Mouse (Mus musculus): ENCODE results near the gene Scg2. TPM values are rescaled to one million over a fixed set of nuclear protein-coding genes. Genes with fewer than 3 reads are reported as not detected.

Scg2 gene
- polyA plus RNA-seq, 1 experiment from 2014 or later, result 1.1 TPM

DNA sequence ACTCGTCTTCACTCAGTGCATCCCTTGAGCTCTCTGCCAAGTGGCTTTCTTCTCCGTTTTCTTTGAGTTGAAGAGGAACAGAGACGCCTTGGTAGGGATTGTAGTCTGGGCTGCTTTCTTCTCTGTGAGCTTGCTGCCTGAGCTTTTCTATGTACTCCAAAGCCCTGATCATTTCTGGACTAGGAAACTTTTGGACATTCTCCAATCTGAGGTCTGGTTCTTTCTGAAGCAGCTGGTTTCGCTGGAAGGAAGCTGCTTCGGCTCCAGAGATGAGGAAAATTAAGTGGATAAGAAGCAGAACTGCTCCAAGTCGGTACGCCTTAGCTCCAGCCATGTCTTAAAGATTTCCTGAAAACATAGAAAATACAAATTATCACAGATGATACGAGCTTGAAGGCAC lies 3.2 kb downstream of the Scg2 start:
- no peak overlapping the region for H3K4me2 ChIP-seq
- no peak for ATAC-seq (ENCODE audit: insufficient number of reproducible peaks, low FRiP score, low TSS enrichment, low read depth)
- no peaks in the 10 kb centered on the region for H3K27me3 ChIP-seq
- H3K4me3 ChIP-seq, result no peak overlapping the region
- no peaks in the 10 kb centered on the region for H3K9me3 ChIP-seq
- no peaks in the 10 kb centered on the region for H3K4me1 ChIP-seq
- whole genome bisulfite sequencing, result 78% methylated on average over 8 of the region's 8 CpGs
- H3K36me3 ChIP-seq, result no peaks in the 10 kb centered on the region
- H3K9ac ChIP-seq, result no peak overlapping the region
- H3K27ac ChIP-seq, result no peak overlapping the region

DNA sequence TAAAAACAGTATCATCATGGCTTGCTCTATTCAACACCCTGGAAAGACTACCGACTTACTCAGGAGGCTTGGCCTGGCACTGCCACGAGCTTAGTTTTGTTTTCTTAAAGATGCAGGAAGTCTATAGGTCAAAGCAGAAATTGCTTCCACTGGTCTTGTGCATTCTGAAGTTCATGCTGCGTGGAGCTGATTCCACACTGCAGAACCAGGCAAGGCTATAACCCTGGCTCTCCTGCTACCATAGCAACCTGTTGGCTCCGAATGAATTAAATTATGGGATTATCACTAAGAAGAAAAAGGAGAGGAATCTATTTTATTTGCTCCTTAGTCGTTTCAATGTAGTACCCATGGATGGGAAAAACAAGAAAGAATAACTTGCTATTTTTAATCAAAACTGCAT lies 10.9 kb downstream of the Scg2 start:
- WGBS, result 71% methylated on average over 5 of the region's 5 CpGs
- H3K27me3 ChIP-seq, result no peaks in the 10 kb centered on the region
- H3K36me3 ChIP-seq, result no peaks in the 10 kb centered on the region
- H3K4me2 ChIP-seq, result no peak overlapping the region
- no peak overlapping the region for H3K4me3 ChIP-seq
- no peak overlapping the region for H3K9ac ChIP-seq
- ATAC-seq (ENCODE audit: insufficient number of reproducible peaks, low FRiP score, low TSS enrichment, low read depth), result no peak
- no peak overlapping the region for H3K27ac ChIP-seq
- H3K9me3 ChIP-seq, result no peaks in the 10 kb centered on the region
- no peaks in the 10 kb centered on the region for H3K4me1 ChIP-seq

DNA sequence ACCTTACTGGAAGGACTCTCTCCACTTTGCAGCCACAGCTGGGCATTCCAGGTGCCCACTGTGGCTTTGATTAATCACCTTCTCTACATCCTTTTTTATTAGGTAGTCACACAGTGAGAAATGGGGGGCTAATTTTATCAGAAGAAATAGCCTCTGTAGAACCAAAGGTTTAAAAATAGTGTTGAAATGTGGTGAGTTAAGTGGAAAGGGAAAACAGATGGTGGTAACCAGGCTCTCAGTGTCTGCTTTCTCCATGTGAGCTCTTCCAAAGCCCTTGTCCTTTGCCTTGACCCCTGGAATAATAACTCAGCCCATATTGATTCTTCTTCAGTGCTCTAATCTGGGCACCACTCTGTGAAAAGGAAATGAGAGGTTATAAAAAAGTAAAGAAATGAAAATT lies 24.4 kb downstream of the Scg2 start:
- no peaks in the 10 kb centered on the region for H3K9me3 ChIP-seq
- no peak overlapping the region for H3K27ac ChIP-seq
- no peak overlapping the region for H3K4me2 ChIP-seq
- no peaks in the 10 kb centered on the region for H3K27me3 ChIP-seq
- H3K4me3 ChIP-seq, result no peak overlapping the region
- no peak for ATAC-seq (ENCODE audit: insufficient number of reproducible peaks, low FRiP score, low TSS enrichment, low read depth)
- no peaks in the 10 kb centered on the region for H3K36me3 ChIP-seq
- H3K9ac ChIP-seq, result no peak overlapping the region
- no peaks in the 10 kb centered on the region for H3K4me1 ChIP-seq

DNA sequence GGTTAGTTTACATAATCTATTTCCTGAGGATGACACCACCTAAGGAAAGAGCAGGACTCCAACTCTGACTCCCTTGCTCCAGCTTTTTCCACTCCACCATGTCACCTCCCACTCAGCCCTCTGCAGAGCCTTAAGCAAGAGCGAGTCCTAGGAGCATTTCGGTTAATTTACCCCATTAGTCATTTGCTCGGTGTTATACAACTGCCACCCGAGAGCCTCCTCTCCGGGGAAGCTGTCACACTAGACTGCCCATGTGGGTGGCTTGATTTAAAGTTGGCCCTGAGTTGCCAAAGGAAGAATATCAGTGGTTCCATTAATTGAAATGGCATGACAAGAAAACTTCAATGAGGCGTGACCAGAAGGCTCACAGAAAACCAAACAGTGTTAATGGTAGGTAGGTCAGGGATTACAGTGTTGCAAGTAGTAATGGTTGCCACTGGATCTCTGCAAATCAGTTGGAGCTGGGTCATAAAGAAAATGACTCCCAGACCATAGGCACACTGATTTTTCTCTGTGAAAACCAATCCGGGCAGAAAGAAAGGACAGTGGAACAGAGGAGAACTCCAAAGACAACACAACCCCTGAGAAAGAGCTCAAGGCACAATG lies 33.5 kb downstream of the Scg2 start:
- H3K27me3 ChIP-seq, result no peaks in the 10 kb centered on the region
- H3K27ac ChIP-seq, result no peak overlapping the region
- H3K4me2 ChIP-seq, result no peak overlapping the region
- no peak overlapping the region for H3K4me3 ChIP-seq
- no peak overlapping the region for H3K9ac ChIP-seq
- ATAC-seq (ENCODE audit: insufficient number of reproducible peaks, low FRiP score, low TSS enrichment, low read depth), result no peak
- H3K4me1 ChIP-seq, result no peaks in the 10 kb centered on the region
- H3K36me3 ChIP-seq, result no peaks in the 10 kb centered on the region
- WGBS, result 42% methylated on average over 7 of the region's 7 CpGs
- H3K9me3 ChIP-seq, result no peaks in the 10 kb centered on the region

DNA sequence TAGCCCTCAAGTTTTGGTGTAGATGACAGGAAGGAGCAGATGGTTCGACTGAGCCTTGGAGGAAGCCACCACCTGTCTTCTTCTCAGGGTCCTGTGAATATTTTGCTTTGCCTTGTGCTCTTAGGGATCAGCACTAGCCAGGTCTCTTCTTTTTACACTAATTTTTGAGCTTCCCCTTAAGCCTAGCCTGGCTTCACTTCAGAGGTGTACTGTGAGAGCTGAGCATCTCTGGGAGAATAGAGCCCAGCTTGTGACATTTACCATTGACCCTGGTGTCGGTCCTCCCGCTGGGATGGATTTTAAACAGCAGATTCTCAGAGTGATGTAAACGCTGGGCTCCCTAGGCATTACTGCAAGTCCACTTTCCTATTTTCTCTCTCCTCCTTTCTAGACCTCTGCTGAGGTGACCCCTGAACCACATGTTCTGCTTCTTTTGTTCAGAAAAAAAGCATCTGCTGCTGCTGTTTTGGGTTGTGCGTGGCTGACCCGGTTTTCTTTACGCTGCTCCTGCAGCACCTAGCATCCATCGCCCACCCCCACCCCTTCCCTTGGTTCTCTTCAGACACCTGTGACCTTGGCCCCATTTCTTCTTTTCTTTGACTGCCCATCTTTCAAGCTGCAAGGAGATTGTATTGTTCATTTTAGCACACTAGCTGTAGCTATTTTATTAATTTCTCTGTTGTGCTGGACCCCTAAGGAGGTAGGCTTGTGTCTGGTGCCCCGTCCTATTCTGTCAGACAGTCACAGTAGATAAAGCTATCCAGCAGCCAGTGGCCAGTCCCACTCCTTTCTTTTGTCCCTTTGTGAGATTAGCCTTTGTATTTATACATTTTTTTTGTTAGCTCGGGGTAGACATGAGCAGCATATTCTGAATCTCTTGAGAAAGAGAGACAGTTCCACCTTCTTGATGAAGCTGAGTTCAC lies 38.6 kb downstream of the Scg2 start:
- Histone ChIP-seq H3K4me3 (no peak overlapping the region), H3K27ac (no peak overlapping the region), H3K27me3 (no peaks in the 10 kb centered on the region), H3K4me2 (no peak overlapping the region), H3K4me1 (no peaks in the 10 kb centered on the region), H3K36me3 (no peaks in the 10 kb centered on the region), H3K9me3 (no peaks in the 10 kb centered on the region), H3K9ac (no peak overlapping the region)
- 72% methylated on average over 10 of the region's 10 CpGs for WGBS
- ATAC-seq (ENCODE audit: insufficient number of reproducible peaks, low FRiP score, low TSS enrichment, low read depth), result no peak

DNA sequence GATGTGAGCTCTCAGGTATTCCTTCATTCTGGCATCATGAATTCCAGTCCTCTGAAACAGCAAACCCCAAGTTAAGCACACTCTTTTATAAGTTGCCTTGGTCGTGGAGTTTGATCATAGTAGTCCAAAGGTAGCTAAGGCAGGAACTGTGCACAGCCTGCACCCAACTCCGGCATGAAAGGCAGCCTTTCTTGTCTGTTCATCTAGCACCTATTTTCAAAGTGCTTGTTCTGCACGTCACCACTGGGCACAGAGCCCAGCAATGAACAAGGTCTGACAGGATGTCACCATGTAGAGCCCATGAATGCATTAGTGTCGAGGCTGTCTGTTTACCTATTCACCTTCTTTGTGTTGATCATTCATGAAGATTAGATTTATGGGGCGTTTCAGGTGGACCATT lies 39.6 kb downstream of the Scg2 start:
- no peaks in the 10 kb centered on the region for H3K9me3 ChIP-seq
- no peak overlapping the region for H3K4me3 ChIP-seq
- no peak overlapping the region for H3K27ac ChIP-seq
- H3K4me1 ChIP-seq, result no peaks in the 10 kb centered on the region
- H3K9ac ChIP-seq, result no peak overlapping the region
- WGBS, result 79% methylated on average over 5 of the region's 5 CpGs
- no peaks in the 10 kb centered on the region for H3K36me3 ChIP-seq
- no peak overlapping the region for H3K4me2 ChIP-seq
- no peaks in the 10 kb centered on the region for H3K27me3 ChIP-seq
- no peak for ATAC-seq (ENCODE audit: insufficient number of reproducible peaks, low FRiP score, low TSS enrichment, low read depth)

Other genes with a start within 250 kb of the Scg2 start
- 0.31 and 0.81 TPM in 2 replicates for gene Ap1s3, start 231.9 kb upstream of the Scg2 start, polyA plus RNA-seq (2015; fragmentation: Nextera tagmentation; extraction: Ambion mirVana)